Mouse (Mus musculus) stomach, postnatal 0 days (tissue): ENCODE results near the gene Bri3. TPM values are rescaled to one million over a fixed set of nuclear protein-coding genes. Genes with fewer than 3 reads are reported as not detected.

Experiments used
- ATAC-seq: fragments of 200-750 bp; cut with Nextera tagmentation; 2 replicates; pipeline ENCODE4 v1.8.0; 2017; ENCODE audit not compliant: low FRiP score, low TSS enrichment
- DNase-seq: peaks from one replicate; pipeline ENCODE4 v3.0.0-alpha.2; 2016; ENCODE audit warnings: low spot score
- H3K27ac ChIP-seq: fragments of 300-500 bp; sonication (generic); replicated peaks from 2 replicates; pipeline ENCODE4 v1.5.1; 2014; ENCODE audit warnings: mild to moderate bottlenecking, control low read depth
- H3K27me3 ChIP-seq: fragments of 300-500 bp; sonication (generic); 2 replicates; pipeline ENCODE4 v1.6.1; 2014; ENCODE audit warnings: low read length; ENCODE audit not compliant: control insufficient read depth, insufficient read depth
- H3K36me3 ChIP-seq: fragments of 300-500 bp; sonication (generic); 2 replicates; pipeline ENCODE4 v1.6.1; 2014; ENCODE audit warnings: low read length, mixed read lengths; ENCODE audit not compliant: control insufficient read depth, insufficient read depth
- H3K4me1 ChIP-seq: fragments of 300-500 bp; sonication (generic); replicated peaks from 2 replicates; pipeline ENCODE4 v1.6.1; 2014; ENCODE audit warnings: antibody characterized with exemption; ENCODE audit not compliant: control insufficient read depth, insufficient read depth
- H3K4me2 ChIP-seq: fragments of 300-500 bp; sonication (generic); replicated peaks from 2 replicates; pipeline ENCODE4 v1.6.1; 2014; ENCODE audit warnings: low read depth, mild to moderate bottlenecking, control low read depth, moderate library complexity
- H3K4me3 ChIP-seq: fragments of 300-500 bp; sonication (generic); 2 replicates; pipeline ENCODE4 v1.5.1; 2014; ENCODE audit warnings: low read depth, low read length, control low read depth
- H3K9ac ChIP-seq: fragments of 300-500 bp; sonication (generic); 2 replicates; pipeline ENCODE4 v1.6.1; 2014; ENCODE audit warnings: mild to moderate bottlenecking, low read length, control low read depth, mixed read lengths
- H3K9me3 ChIP-seq: fragments of 300-500 bp; sonication (generic); 2 replicates; pipeline ENCODE4 v1.6.1; 2016; ENCODE audit warnings: low read length; ENCODE audit not compliant: control insufficient read depth
- CTCF ChIP-seq: IDR thresholded peaks from 2 replicates; pipeline ENCODE4 v1.5.1; 2016; ENCODE audit warnings: antibody characterized with exemption, low read depth, mild to moderate bottlenecking, moderate library complexity
- EP300 ChIP-seq: optimal IDR thresholded peaks from 2 replicates; pipeline ENCODE3; 2016; ENCODE audit warnings: antibody characterized with exemption
- WGBS: fragments of 180-500 bp; shearing (Covaris S2); extraction: QIAGEN DNeasy Blood & Tissue Kit; methylation state at CpG from one replicate; pipeline ENCODE4 v1.1.7; 2014; 5-methylcytosine and 5-hydroxymethylcytosine counted together
- polyA plus RNA-seq: library from polyadenylated mRNA; unstranded; fragments of >200 nt; fragmentation: Nextera tagmentation; extraction: Ambion mirVana; gene quantifications from 2 replicates; pipeline ENCODE4 v1.2.1, GENCODE M21; 2015

Gene Bri3
- polyA plus RNA-seq, 1 experiment from 2014 or later, result 197 TPM

DNA sequence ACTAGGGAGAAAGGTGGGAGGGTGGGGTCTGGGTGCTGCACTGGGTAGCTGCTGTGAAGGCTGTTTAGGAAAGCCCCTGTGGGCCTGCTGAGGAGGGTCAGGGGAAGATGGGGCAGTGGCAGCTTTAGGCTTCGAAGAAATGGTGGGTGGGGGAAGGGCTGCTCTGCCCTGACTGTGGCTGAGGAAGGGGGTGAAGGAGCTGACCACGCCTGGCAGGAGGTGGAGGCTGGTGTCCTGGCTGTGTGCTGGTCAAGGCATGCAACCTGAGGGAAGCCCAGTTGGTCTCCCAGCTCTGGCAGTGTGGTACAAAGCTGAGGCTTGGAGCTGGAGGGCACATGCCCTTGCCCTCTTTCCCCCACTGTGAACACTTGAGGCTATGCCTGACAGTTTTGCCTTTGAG lies 14.4 kb downstream of the Bri3 start:
- Histone ChIP-seq H3K36me3 (peaks cover 6% of the 10 kb centered on the region; the same call in 1 of the 2 replicates), H3K4me2 (peak overlapping the region; percentile 64), H3K9me3 (no peaks in the 10 kb centered on the region), H3K4me3 (peak overlapping the region; percentile 97), H3K4me1 (peaks cover 13% of the 10 kb centered on the region), H3K27ac (peak overlapping the region; percentile 70), H3K27me3 (no peaks in the 10 kb centered on the region), H3K9ac (peak overlapping the region; percentile 100)
- no peak for TF ChIP-seq EP300
- ATAC-seq, result no peak
- WGBS, result 4% methylated on average over 2 of the region's 2 CpGs
- peak; percentile 45 for DNase-seq

DNA sequence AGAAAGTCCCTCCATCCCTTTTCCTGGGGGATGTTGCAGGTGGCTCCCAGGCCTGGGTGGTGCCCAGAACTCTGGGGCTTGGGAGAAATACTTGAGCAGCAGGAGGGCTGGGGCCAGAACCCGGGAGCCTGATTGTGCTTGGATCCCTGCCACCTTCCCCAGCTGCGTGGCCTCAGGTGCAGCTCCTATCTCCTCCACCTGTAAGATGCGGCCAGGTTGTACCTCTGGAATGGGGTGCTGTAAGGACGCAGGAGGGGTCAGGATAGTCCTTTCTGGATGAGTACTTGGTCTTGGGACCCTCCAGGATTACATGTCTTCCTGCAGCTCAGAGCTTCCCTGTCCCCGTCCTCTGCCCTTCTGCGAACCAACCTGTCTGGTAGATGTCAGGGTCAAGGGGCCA lies 15.0 kb downstream of the Bri3 start:
- peak overlapping the region; percentile 100; the same call in 1 of the 2 replicates for H3K9ac ChIP-seq
- no peak for ATAC-seq
- 52% methylated on average over 6 of the region's 6 CpGs for WGBS

DNA sequence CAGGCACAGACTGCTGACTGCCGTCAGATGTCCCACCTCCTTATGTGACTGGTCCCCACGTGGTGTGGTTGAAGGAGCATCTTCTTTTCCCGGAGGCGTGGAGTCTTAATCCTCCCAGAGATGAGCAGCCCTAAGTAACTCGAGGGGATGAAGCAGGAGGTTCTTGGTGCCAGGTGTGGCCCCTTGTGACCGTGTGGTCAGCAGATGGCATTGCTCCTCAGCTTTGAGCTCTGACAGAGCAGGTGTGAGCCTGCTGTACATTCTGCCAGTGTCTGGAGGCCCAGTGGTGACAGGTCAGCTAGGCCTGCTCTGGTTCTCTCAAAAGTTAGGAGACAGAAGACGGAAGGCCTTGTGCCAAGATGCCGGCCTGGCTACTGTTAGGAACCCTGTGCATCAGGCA lies 16.2 kb downstream of the Bri3 start:
- H3K27me3 ChIP-seq, result no peaks in the 10 kb centered on the region
- H3K4me1 ChIP-seq, result peaks cover 13% of the 10 kb centered on the region
- no peak overlapping the region for H3K9ac ChIP-seq
- H3K4me2 ChIP-seq, result no peak overlapping the region
- WGBS, result 64% methylated on average over 8 of the region's 8 CpGs
- no peak overlapping the region for H3K27ac ChIP-seq
- no peak overlapping the region for H3K4me3 ChIP-seq
- peaks cover 15% of the 10 kb centered on the region for H3K36me3 ChIP-seq
- DNase-seq (no peak), ATAC-seq (no peak)
- H3K9me3 ChIP-seq, result no peaks in the 10 kb centered on the region
- no peak for TF ChIP-seq EP300
- TF ChIP-seq CTCF, result no peak

More for the DNA sequence above, 15.0 kb downstream of the Bri3 start:
- peak overlapping the region; percentile 97; the same call in 1 of the 2 replicates for H3K4me3 ChIP-seq
- peak; percentile 51 for DNase-seq
- no peaks in the 10 kb centered on the region for H3K9me3 ChIP-seq
- TF ChIP-seq EP300 (no peak), CTCF (no peak)
- peak overlapping the region; percentile 64 for H3K4me2 ChIP-seq
- H3K27ac ChIP-seq, result peak overlapping the region; percentile 70
- no peaks in the 10 kb centered on the region for H3K27me3 ChIP-seq
- peaks cover 6% of the 10 kb centered on the region; the same call in 1 of the 2 replicates for H3K36me3 ChIP-seq
- H3K4me1 ChIP-seq, result peaks cover 13% of the 10 kb centered on the region

GRCm38 (mm10) chr5:144261309-144261708 lies 17.1 kb downstream of the Bri3 start:
- Histone ChIP-seq H3K9ac (no peak overlapping the region), H3K4me2 (no peak overlapping the region), H3K27me3 (no peaks in the 10 kb centered on the region), H3K4me3 (no peak overlapping the region), H3K27ac (no peak overlapping the region), H3K4me1 (peaks cover 13% of the 10 kb centered on the region), H3K9me3 (no peaks in the 10 kb centered on the region), H3K36me3 (peaks cover 16% of the 10 kb centered on the region)
- no peak for TF ChIP-seq CTCF
- no peak for TF ChIP-seq EP300
- ATAC-seq (0 out of 2 replicates have a peak, but pooled peaks have one; percentile 11), DNase-seq (peak; percentile 48)
- 66% methylated on average over 9 of the region's 9 CpGs for WGBS

DNA sequence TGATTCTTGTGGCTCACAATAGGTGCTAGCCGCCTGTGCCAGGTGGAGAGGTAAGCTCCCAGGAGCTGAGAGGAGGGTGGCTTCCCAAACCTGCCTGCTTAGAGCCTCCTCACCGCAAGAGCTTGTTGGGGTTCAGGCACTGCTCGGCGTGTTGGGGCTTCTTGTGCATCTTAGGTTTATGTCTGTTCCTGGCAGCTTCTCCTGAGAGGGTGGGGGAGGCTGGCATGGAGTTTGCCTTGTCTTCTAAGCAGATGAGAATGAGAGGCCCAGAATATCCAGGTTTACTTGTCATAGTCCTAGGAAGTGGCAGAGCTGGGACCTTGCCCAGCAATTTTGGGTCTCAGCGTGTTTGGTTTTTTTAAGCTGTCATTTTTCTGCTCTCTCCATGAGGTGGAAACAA lies 17.6 kb downstream of the Bri3 start:
- Histone ChIP-seq H3K9me3 (no peaks in the 10 kb centered on the region), H3K27ac (no peak overlapping the region), H3K27me3 (no peaks in the 10 kb centered on the region), H3K36me3 (peaks cover 20% of the 10 kb centered on the region), H3K9ac (no peak overlapping the region), H3K4me2 (no peak overlapping the region), H3K4me1 (peaks cover 13% of the 10 kb centered on the region), H3K4me3 (no peak overlapping the region)
- no peak for DNase-seq
- TF ChIP-seq CTCF (no peak), EP300 (no peak)
- 60% methylated on average over 5 of the region's 5 CpGs for WGBS
- no peak for ATAC-seq

GRCm38 (mm10) chr5:144263082-144263481 lies 18.8 kb downstream of the Bri3 start:
- TF ChIP-seq CTCF, result no peak
- TF ChIP-seq EP300, result no peak
- Histone ChIP-seq H3K27ac (no peak overlapping the region), H3K4me2 (no peak overlapping the region), H3K36me3 (peaks cover 20% of the 10 kb centered on the region), H3K4me1 (peaks cover 9% of the 10 kb centered on the region), H3K27me3 (no peaks in the 10 kb centered on the region), H3K9me3 (no peaks in the 10 kb centered on the region), H3K4me3 (no peak overlapping the region), H3K9ac (no peak overlapping the region)
- DNase-seq, result no peak
- WGBS, result 61% methylated on average over 9 of the region's 9 CpGs
- ATAC-seq, result no peak
